Mouse (Mus musculus) urinary bladder, postnatal 36 days (tissue): ENCODE data around the gene Tmem191c.

Experiments
- DNase-seq, 2 experiments: peaks; one replicate each; pipeline ENCODE4 v3.0.0; 2022; ENCODE audit warnings: low spot score in 2 of 2, mixed read lengths in 1 of 2

Gene Tmem191c

GRCm38 (mm10) chr16:17329848-17330570 is 54.1 kb downstream of the Tmem191c start:
- DNase-seq = no peak

- no peak for DNase-seq
Observed at GRCm38 (mm10) chr16:17331116-17331515, 55.2 kb downstream of the Tmem191c start, which contains the start of gene Serpind1. Serpind1 (plus strand) TSS chr16:17331371.

- DNase-seq = no peak
Observed at GRCm38 (mm10) chr16:17331855-17332254, 56.0 kb downstream of the Tmem191c start.
